Mouse (Mus musculus) small intestine, adult 2 months (tissue): Measurements from ENCODE around the gene Dek. TPM values are rescaled to one million over a fixed set of nuclear protein-coding genes. Genes with fewer than 3 reads are reported as not detected.

Experiments used
- H3K27ac ChIP-seq: fragments of 200-500 bp; 2 replicates; pipeline ENCODE4 v1.5.1; 2012; ENCODE audit warnings: low read depth, low read length, control low read depth, inconsistent platforms; ENCODE audit not compliant: insufficient read depth
- H3K27me3 ChIP-seq: fragments of 200-500 bp; 2 replicates; pipeline ENCODE4 v1.6.1; 2012; ENCODE audit warnings: mild to moderate bottlenecking, moderate library complexity, low read length, inconsistent platforms; ENCODE audit not compliant: control insufficient read depth, insufficient read depth
- H3K36me3 ChIP-seq: fragments of 200-500 bp; 2 replicates; pipeline ENCODE4 v1.6.1; 2012; ENCODE audit warnings: mild to moderate bottlenecking, low read length, control low read depth, inconsistent platforms; ENCODE audit not compliant: control insufficient read depth, insufficient read depth
- H3K4me1 ChIP-seq: fragments of 200-500 bp; 2 replicates; pipeline ENCODE4 v1.6.1; 2012; ENCODE audit warnings: low read length, inconsistent platforms, mixed read lengths; ENCODE audit not compliant: control insufficient read depth, insufficient read depth, insufficient read length
- H3K4me3 ChIP-seq: fragments of 200-500 bp; 2 replicates; pipeline ENCODE4 v1.5.1; 2012; ENCODE audit warnings: low read depth, mild to moderate bottlenecking, control low read depth, inconsistent platforms, low read length, moderate library complexity
- CTCF ChIP-seq: fragments of 200-500 bp; IDR thresholded peaks from 2 replicates; pipeline ENCODE4 v1.5.1; 2012; ENCODE audit warnings: low read depth, mild to moderate bottlenecking, control low read depth, inconsistent platforms, low read length, moderate library complexity, mixed read lengths; ENCODE audit not compliant: insufficient replicate concordance, insufficient read length; ENCODE audit errors: extremely low read depth
- POLR2A ChIP-seq: fragments of 200-500 bp; IDR thresholded peaks from 2 replicates; pipeline ENCODE4 v1.6.1; 2012; ENCODE audit warnings: low read depth, mild to moderate bottlenecking, control low read depth, inconsistent platforms, low read length, moderate library complexity
- WGBS: fragments of 180-500 bp; shearing (Covaris S2); methylation state at CpG from one replicate; pipeline ENCODE4 v1.1.7; 2018; 5-methylcytosine and 5-hydroxymethylcytosine counted together
- polyA plus RNA-seq: library from polyadenylated mRNA; depleted of rRNA; stranded (reverse); fragments of >200 nt; gene quantifications from 2 replicates; pipeline ENCODE4 v1.2.3, GENCODE M21; 2012

The Dek gene
- polyA plus RNA-seq, 1 experiment = 27.7 TPM

DNA sequence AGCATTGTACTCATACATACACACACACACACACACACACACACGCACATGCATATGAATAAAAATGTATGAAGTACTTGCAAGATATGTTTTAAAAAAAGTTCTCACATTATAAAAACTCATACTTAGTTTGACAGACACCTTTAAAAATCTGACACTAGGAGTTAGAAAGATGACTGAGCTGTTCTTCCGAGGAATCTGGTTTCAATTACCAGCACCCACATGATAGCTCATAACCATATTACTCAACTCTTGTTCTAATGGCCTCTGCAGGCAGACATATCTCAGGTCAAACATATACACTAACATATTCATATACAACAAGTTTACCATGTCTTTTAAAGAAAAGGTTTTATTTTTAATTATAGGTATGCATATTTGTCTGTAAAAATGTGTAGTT is 9.4 kb downstream of the Dek start:
- no peak for TF ChIP-seq CTCF
- no peak for TF ChIP-seq POLR2A
- H3K27me3 ChIP-seq = no peaks in the 10 kb centered on the region
- WGBS = 79% methylated on average over 2 of the region's 2 CpGs
- peaks cover 29% of the 10 kb centered on the region for H3K36me3 ChIP-seq
- H3K4me1 ChIP-seq = no peaks in the 10 kb centered on the region
- no peak overlapping the region for H3K4me3 ChIP-seq
- no peak overlapping the region for H3K27ac ChIP-seq

DNA sequence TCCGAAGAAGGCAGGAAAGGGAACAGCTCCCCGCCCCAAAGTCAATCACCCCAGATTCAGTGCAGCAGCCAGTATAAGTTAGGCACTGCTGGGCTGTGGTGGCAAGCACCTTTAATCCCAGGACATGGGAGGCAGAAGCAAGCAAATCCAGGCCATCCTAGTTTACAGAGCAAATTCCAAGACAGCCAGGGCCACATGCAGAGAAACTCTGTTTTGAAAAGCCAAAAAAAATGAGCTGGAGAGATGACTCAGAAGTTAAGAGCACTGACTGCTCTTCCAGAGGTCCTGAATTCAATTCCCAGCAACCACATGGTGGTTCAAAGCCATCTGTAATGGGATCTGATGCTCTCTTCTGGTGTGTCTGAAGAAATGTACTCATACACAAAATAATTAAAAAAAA is 12.2 kb downstream of the Dek start:
- no peak overlapping the region for H3K4me3 ChIP-seq
- H3K36me3 ChIP-seq = peaks cover 28% of the 10 kb centered on the region
- no peak for TF ChIP-seq POLR2A
- no peak for TF ChIP-seq CTCF
- H3K27ac ChIP-seq = no peak overlapping the region
- H3K4me1 ChIP-seq = no peaks in the 10 kb centered on the region
- H3K27me3 ChIP-seq = no peaks in the 10 kb centered on the region
- 88% methylated on average over 2 of the region's 2 CpGs for WGBS

GRCm38 (mm10) chr13:47089271-47089670 is 16.7 kb downstream of the Dek start:
- Histone ChIP-seq H3K36me3 (peaks cover 22% of the 10 kb centered on the region), H3K4me1 (no peaks in the 10 kb centered on the region), H3K4me3 (no peak overlapping the region), H3K27me3 (no peaks in the 10 kb centered on the region), H3K27ac (no peak overlapping the region)
- TF ChIP-seq POLR2A (no peak), CTCF (no peak)
- WGBS = 58% methylated on average over 2 of the region's 2 CpGs

- Histone ChIP-seq H3K27ac (no peak overlapping the region), H3K27me3 (no peaks in the 10 kb centered on the region), H3K36me3 (peaks cover 24% of the 10 kb centered on the region), H3K4me1 (no peaks in the 10 kb centered on the region), H3K4me3 (no peak overlapping the region)
- no peak for TF ChIP-seq POLR2A
- TF ChIP-seq CTCF = no peak
- 96% methylated on average over 1 of the region's 1 CpGs for WGBS
Measured at GRCm38 (mm10) chr13:47088433-47088832, 17.6 kb downstream of the Dek start.

DNA sequence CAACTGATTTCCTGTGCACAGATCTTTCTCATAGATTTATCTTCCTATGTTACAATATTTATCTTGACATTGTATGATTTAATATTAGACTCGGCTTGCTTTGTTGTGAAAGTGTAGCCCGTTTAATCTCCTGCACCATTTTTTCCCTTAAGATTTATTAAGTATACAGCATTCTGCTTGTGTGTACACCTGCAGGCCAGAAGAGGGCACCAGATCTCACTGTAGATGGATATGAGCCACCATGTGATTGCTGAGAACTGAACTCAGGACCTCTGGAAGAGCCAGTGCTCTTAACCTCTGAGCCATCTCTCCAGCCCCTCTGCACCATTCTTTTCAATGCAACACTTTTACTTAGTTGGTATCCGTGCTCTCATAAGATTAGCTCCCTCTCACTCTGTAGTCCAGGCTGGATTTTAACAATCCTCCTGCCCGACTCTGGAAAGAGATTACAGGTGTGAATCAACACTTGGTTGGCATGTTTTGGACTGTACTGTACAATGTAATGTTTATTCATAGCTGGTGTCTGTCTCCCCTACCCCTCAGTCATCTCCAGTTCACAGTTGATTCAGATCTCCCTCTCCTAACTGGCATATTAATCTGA is 25.0 kb downstream of the Dek start:
- Histone ChIP-seq H3K4me3 (no peak overlapping the region), H3K27me3 (no peaks in the 10 kb centered on the region), H3K27ac (no peak overlapping the region), H3K36me3 (peaks cover 23% of the 10 kb centered on the region), H3K4me1 (no peaks in the 10 kb centered on the region)
- WGBS = 94% methylated on average over 4 of the region's 4 CpGs
- no peak for TF ChIP-seq CTCF

DNA sequence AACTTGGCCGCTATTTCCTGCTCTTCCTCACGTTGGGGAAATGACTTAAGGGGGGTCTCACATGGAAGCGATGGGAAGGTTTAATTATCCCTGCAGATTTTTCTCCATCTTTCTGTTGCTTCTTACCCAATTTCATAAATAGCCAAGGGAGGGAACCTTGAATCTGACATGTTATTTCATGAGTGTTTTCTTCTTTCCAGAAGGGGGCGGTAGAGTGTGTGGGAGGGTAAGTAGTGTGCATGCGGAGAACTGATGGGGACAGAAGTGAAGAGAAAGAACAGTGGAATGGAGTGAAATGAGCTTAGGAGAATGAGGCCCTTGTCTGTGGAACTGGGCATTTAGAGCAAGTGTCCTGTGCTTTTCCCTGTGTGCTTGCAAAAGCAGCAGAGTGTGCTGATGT is 27.2 kb downstream of the Dek start:
- no peak overlapping the region for H3K4me3 ChIP-seq
- H3K4me1 ChIP-seq = no peaks in the 10 kb centered on the region
- TF ChIP-seq POLR2A = no peak
- no peak for TF ChIP-seq CTCF
- no peak overlapping the region for H3K27ac ChIP-seq
- H3K27me3 ChIP-seq = no peaks in the 10 kb centered on the region
- WGBS = 87% methylated on average over 5 of the region's 5 CpGs
- peaks cover 21% of the 10 kb centered on the region for H3K36me3 ChIP-seq

- Histone ChIP-seq H3K27me3 (no peaks in the 10 kb centered on the region), H3K4me1 (no peaks in the 10 kb centered on the region), H3K36me3 (peaks cover 28% of the 10 kb centered on the region), H3K4me3 (no peak overlapping the region), H3K27ac (no peak overlapping the region)
- TF ChIP-seq CTCF (no peak), POLR2A (no peak)
Measured at GRCm38 (mm10) chr13:47077367-47077766, 28.6 kb downstream of the Dek start.

- TF ChIP-seq POLR2A = no peak
- no peak for TF ChIP-seq CTCF
- Histone ChIP-seq H3K4me3 (no peak overlapping the region), H3K27ac (no peak overlapping the region), H3K4me1 (no peaks in the 10 kb centered on the region), H3K36me3 (peaks cover 36% of the 10 kb centered on the region), H3K27me3 (no peaks in the 10 kb centered on the region)
- 86% methylated on average over 5 of the region's 5 CpGs for WGBS
Measured at GRCm38 (mm10) chr13:47076156-47076555, 29.8 kb downstream of the Dek start.
